Mouse (Mus musculus) liver, embryonic 14.5 days (tissue): ENCODE measurements around the gene Fras1.

Experiments
- CTCF ChIP-seq: IDR thresholded peaks from 2 replicates; pipeline ENCODE4 v1.5.1; 2016; ENCODE audit warnings: antibody characterized with exemption, low read depth, control low read depth
- EP300 ChIP-seq: IDR thresholded peaks from 2 replicates; pipeline ENCODE4 v1.6.1; 2016; ENCODE audit warnings: antibody characterized with exemption, low read depth

GRCm38 (mm10) chr5:96452027-96452426, 78.3 kb downstream of the Fras1 start:
- TF ChIP-seq CTCF (no peak), EP300 (no peak)
